Mouse (Mus musculus): ENCODE measurements at regions not wholly inside any gene's neighbourhood (a gene's known extent, or its start where the extent isn't known, plus 50 kb on each side); places are given as distances from the start of the nearest gene placed in this dataset.

DNA sequence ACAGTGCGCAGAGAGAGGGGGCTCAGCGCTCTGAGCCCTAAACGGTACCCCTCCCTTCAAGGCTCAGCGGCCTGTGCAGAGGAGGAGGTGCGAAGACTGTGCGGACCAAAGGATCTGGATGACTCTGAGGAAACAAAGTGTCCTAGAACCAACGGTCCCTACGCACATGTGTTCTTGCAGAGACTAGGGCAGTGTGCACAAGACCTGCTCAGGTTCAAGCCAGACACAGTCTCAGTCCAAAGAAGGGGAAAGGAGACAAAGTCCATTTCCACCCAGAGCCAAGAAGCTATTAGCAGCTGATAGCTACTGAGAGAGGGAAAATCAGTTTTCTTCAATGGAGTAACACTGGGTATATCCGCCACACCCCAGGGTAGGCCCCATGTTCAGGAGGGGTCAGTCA lies 89.9 kb downstream of the Sox2 start:
- TF ChIP-seq CTCF (IDR thresholded peaks at IDR 0.05; ENCODE audit: low read depth, low read length) = no peak
- no peak for TF ChIP-seq POLR2A (IDR thresholded peaks at IDR 0.05; ENCODE audit: extremely low read depth, insufficient read depth, low read length)
